Mouse (Mus musculus) induced T-regulatory cell, adult 2 months (primary cell): ENCODE data around the gene Lpin2.

ENCODE experiments used
- DNase-seq: peaks from one replicate; pipeline ENCODE4 v3.0.0-alpha.2; 2012; ENCODE audit warnings: low read depth

Lpin2 gene

GRCm38 (mm10) chr17:71171161-71171560 lies 11.2 kb upstream of the Lpin2 start:
- no peak for DNase-seq

DNA sequence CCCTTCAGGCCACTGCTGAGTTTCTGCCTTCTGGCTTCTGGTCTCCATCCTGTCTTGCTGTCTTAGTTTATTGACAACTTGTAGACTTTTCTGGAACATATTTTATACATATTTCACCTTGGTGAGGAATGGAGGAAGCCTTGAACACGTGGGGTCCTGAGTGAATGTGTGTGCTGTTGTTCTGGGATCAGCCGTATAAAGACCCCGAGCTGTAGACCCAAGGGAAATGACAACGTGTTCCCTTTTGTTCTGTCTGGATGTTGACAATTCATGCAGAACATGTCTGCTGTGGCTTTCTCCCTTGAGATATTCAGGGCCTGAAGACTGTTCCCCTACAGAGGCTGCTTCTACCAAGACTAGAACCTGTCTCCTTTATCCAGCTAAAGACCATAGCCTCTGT lies 5.0 kb upstream of the Lpin2 start:
- DNase-seq: no peak

GRCm38 (mm10) chr17:71177949-71178348 lies 4.4 kb upstream of the Lpin2 start:
- DNase-seq: no peak

DNA sequence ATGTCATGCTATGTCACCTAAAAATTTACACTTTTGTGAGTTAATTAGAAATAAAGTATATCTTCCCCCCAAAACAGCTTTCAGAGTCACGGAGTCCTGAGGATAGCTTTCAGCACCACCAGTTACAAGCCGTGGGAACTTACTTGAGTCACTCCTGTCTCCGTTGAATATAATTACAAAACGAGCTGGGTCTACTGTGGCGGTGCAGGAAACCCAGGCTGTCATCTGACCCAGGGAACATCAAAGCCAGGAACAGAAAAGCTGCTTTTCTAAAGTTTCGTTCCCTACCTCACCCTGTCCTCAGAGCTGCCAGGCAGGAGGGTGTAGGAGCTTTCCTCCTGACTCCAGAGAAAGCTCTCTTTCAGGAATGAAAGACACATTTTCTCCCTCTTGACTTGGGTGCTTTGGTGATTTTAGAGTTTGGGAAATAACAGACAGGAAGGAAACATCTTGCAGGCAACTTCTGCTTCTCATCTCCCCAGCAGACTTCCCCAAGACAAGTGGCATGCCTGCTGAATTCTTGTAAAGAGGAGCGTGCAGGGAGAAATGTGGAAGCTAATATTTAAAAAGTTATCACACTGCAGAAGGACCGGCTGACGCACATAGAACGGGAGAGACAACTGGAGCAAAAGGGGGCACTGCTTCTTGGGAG lies 3.7 kb upstream of the Lpin2 start:
- no peak for DNase-seq

GRCm38 (mm10) chr17:71179551-71180309 lies 2.6 kb upstream of the Lpin2 start:
- DNase-seq: no peak

GRCm38 (mm10) chr17:71180601-71181000 lies 1.8 kb upstream of the Lpin2 start:
- DNase-seq: no peak

- peak; percentile 91 for DNase-seq
Observed at GRCm38 (mm10) chr17:71182871-71183656, 704 bp downstream of the Lpin2 start.

DNA sequence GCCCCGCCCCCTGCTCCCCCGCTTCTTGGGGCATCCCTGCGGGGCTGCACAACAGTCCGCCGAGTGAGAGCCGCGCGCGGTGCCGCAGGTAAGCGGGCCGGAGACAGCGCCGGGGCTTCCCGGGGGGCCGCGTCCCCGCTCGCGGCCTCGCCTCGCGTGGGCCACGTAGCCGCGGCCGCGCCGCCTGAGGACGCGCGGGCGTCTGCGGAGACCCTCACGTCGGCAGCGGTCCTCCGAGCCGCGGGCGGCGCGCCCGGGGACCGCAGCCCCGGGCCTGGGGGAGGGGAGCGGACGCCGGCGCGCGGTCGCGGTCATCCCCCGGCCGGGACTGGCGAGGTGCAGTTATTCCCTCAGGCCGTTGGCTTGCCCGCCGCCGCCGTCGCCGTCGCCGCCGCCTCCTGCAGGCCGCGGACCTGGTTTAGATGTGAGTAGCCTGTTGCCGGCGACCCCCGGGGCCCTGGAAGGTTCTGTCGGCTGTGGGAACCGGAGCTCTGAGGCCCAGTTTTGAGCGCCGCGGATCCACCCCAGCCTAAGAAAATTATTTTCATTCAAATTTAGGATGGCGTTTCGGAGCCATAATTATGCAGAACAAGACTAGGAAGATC lies 1.4 kb downstream of the Lpin2 start:
- DNase-seq: peak; percentile 58

DNA sequence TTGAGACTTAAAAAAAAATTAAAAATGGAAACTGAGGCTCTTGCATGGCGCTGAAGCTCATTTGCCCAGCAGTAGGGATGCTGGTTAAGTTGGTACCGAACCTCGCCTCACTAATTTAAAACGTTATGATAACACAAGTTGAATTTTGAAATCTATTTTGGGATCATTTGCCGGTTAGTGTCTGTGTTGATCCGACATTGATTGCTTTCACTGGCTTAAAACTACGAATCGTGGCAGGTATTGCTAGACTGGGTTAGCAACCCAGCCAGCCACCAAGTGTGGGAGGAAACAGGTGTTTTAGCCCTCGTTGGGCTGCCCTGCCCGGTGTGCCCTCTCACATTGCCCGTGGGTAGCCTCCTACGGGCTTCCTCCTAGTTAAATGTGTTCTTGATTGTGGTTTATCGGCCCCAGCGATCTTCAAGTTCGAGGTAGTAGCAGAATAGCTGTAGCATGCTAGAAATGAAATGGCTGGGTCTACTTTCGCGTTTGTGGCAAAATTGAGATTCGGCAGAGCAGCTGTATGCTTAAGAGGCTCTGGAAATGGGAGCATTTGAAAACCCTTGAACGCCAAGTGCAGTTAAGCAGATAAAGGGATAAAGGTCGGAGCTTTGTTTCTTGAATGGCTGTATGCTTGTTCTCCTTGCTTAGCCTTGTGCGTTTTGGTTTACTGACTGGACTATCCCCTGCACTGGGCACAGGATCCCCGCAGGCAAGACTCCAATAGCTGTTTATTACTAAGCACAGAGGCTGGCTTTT lies 2.2 kb downstream of the Lpin2 start:
- peak; percentile 76 for DNase-seq

- no peak for DNase-seq
Observed at GRCm38 (mm10) chr17:71185368-71185767, 3.0 kb downstream of the Lpin2 start.

DNA sequence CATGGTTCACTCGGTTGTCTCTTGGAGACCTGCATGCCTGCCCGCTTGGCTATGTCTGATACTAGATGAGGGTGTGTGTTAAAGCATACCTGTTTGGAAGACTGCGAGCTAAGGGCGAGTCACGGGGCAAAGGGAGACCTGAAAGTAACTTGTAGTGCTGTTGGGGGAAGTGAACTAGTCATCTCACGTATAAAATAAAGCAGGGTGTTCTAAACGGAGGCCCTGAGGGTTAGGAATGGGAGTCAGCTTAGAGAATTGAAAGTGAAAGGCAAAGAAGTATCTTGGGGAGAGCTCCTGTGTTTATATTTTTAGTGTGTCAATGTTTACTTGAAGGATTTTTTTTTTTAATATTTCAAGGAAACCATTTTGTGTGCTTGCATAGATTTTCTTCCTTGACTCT lies 8.2 kb downstream of the Lpin2 start:
- DNase-seq: peak; percentile 57

DNA sequence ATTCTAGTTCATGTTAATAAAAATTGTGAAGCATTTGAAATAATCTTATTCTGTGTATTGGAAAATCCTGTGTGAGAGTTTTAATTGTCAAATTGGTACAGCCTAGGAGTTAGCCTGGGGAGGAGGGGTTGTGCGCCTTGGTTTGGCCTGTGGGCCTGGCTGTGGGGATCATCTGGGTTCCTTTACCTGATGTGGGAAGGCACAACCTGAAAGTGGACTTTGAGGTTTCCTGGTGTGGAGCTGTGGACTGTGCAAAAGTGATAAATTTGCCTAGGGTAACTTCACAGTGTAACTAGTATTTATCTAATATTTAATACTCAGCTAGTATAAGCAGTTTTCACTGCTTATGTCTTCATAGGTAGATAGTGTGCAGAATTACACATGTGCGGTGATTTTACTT lies 8.7 kb downstream of the Lpin2 start:
- no peak for DNase-seq

GRCm38 (mm10) chr17:71191651-71192419 lies 9.5 kb downstream of the Lpin2 start:
- DNase-seq: peak; percentile 57

- peak; percentile 12 for DNase-seq
Observed at GRCm38 (mm10) chr17:71193019-71193418, 10.7 kb downstream of the Lpin2 start.

DNA sequence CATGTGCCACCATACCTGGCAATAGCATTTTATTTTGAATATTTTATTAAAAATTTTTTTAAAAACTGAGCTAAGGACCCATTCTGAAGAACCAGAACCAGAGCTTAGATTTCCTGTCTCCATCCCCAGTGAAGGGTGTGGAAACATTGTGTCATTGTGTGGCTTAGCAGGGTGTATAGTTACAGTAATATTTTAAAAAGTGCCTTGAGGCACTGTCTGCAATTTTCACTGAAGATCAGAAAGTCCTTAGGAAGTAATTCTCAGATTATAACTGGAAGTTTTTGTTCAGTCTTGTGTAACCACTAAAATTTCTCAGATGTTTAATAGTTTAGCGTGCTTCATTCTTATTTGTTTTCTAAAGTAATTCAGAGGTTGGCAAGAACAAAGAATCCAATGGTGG lies 11.1 kb downstream of the Lpin2 start:
- DNase-seq: peak; percentile 16

DNA sequence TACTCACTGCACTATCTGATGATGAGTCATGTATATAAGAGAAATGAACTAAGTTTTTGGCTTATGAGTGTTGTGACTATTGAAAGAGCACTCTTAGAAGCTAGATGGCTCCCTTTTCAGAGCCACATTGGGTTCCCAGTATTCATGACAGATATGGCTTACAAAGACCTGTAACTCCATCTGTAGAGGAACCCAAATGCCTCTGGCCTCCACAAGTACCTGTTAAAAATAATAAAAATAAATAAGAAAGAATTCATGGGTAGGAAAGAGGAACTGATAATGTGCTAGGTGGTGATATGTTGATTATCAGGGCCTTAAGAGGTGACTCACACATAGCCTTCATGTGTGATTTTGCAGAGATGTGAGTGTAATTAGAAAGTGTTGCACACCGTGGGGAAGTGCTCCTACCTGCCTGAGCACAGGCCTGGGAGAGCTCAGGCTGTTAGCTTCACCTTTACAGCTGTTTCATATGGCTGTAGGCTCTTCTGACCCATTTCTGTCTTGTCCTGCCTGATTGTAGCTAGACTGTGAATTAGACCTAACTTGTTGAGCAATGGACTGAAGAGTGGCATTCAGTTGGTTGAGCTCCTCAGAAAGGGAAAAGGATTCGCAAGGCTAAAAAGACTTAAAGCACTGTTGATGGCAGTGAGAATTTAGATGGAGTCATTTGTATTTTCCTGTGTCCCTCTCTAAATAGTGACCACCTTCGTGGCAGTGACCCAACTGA lies 12.7 kb downstream of the Lpin2 start:
- DNase-seq: no peak

GRCm38 (mm10) chr17:71195633-71196391 lies 13.5 kb downstream of the Lpin2 start:
- peak; percentile 86 for DNase-seq

DNA sequence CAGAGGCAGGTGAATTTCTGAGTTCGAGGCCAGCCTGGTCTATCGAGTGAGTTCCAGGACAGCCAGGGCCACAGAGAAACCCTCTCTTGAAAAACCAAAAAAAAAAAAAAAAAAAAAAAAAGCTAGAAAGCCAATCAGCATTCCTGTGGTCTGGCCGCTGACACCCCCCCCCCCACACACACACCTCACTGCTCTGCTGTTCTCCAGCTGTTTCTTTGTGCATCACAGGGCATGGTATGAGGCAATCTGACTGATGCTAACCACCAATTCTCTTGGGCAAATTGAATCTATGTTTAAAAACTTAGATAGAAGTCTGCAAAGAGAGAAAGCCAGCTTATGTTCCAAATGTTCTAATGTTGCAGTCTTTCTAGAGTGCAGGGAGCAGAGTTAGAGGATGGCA lies 14.1 kb downstream of the Lpin2 start:
- DNase-seq: no peak

GRCm38 (mm10) chr17:71199346-71199745 lies 17.0 kb downstream of the Lpin2 start:
- no peak for DNase-seq

DNA sequence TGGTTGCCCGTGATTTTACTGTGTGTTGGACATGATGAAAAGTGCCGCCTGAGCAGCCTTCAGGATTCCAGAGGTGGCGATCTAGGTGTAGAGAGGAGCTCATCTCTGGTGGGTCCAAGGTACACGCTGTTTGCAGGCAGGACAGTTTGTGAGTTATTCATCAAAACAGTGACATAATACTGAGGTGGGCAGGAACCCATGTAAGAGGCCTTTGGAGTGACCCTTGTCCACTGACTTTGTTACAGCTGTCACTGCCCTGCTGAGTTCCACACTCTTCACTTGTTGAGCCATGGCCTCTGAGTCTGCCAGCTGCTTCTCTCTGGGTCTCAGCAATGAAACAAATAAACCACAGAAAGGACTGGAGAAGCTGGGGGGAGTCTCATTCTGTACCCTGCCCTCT lies 19.8 kb downstream of the Lpin2 start:
- no peak for DNase-seq
